Mouse (Mus musculus) hindbrain, embryonic 15.5 days (tissue): ENCODE results near the gene Lmna. TPM values are rescaled to one million over a fixed set of nuclear protein-coding genes. Genes with fewer than 3 reads are reported as not detected.

Experiments used
- ATAC-seq: fragments of 200-750 bp; cut with Nextera tagmentation; 2 replicates; pipeline ENCODE4 v1.8.0; 2017; ENCODE audit warnings: low read depth, moderate number of reproducible peaks, moderate TSS enrichment; ENCODE audit not compliant: low FRiP score
- H3K27ac ChIP-seq: fragments of 300-500 bp; sonication (generic); replicated peaks from 2 replicates; pipeline ENCODE4 v1.5.1; 2015; ENCODE audit warnings: mild to moderate bottlenecking, inconsistent platforms
- H3K27me3 ChIP-seq: fragments of 300-500 bp; sonication (generic); 2 replicates; pipeline ENCODE4 v1.6.1; 2015; ENCODE audit warnings: control low read depth, inconsistent platforms
- H3K36me3 ChIP-seq: fragments of 300-500 bp; sonication (generic); 2 replicates; pipeline ENCODE4 v1.6.1; 2015; ENCODE audit warnings: control low read depth, inconsistent platforms
- H3K4me1 ChIP-seq: fragments of 300-500 bp; sonication (generic); replicated peaks from 2 replicates; pipeline ENCODE4 v1.6.1; 2015; ENCODE audit warnings: control low read depth, inconsistent platforms
- H3K4me2 ChIP-seq: fragments of 300-500 bp; sonication (generic); 2 replicates; pipeline ENCODE4 v1.6.1; 2015; ENCODE audit warnings: moderate library complexity, mild to moderate bottlenecking, inconsistent platforms
- H3K4me3 ChIP-seq: fragments of 300-500 bp; sonication (generic); 2 replicates; pipeline ENCODE4 v1.5.1; 2015; ENCODE audit warnings: mild to moderate bottlenecking, inconsistent platforms
- H3K9ac ChIP-seq: fragments of 300-500 bp; sonication (generic); 2 replicates; pipeline ENCODE4 v1.6.1; 2015; ENCODE audit warnings: inconsistent platforms
- H3K9me3 ChIP-seq: fragments of 300-500 bp; sonication (generic); 2 replicates; pipeline ENCODE4 v1.6.1; 2016; ENCODE audit warnings: control low read depth, inconsistent platforms
- WGBS: fragments of 180-500 bp; shearing (Covaris S2); methylation state at CpG from one replicate; pipeline ENCODE4 v1.1.7; 2015; 5-methylcytosine and 5-hydroxymethylcytosine counted together
- microRNA counts: library from miRNA; unstranded; fragments of <30 nt; microRNA quantifications from one replicate; lab custom pipeline; 2016
- microRNA-seq: library from miRNA; unstranded; fragments of <30 nt; microRNA quantifications from one replicate; pipeline ENCODE4, GENCODE M21; 2016
- polyA plus RNA-seq: library from polyadenylated mRNA; unstranded; fragments of >200 nt; fragmentation: Nextera tagmentation; extraction: Ambion mirVana; gene quantifications from 2 replicates; pipeline ENCODE4 v1.2.1, GENCODE M21; 2015

Gene Lmna
- polyA plus RNA-seq, 1 experiment from 2014 or later: 52.2 TPM

DNA sequence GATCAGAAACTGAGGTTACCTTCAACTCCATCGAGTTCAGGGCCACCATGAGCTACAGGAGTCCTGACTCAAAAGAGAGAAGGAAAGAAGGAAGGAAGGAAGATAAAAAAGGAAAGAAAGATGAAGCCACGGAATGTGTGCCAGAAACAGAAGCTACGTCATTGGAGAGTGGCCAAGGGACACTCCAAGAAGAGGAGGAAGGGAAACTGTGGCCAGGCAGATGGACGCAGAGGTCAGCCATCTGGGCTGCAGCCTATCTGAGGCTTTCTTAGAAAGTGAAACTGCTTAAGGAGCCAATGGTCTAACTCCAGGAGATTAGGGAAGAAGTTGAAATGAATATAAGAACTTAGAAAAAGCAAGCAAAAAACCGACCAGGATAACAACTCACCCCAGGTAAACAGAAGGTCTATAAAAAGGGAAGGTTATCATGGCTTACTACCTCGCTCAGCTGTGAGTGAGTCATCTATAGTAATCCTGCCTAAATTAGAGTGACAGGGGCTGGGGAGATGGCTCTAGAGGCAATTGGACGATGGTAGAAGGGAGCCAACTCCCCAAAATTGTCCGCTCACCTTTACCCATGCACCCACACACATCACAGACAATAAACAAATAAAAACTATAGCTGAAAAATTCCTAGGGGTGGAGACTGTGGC, 63.2 kb downstream of the Lmna start:
- H3K27ac ChIP-seq: no peak overlapping the region
- 76% methylated on average over 8 of the region's 8 CpGs for WGBS
- no peaks in the 10 kb centered on the region for H3K27me3 ChIP-seq
- H3K4me1 ChIP-seq: no peaks in the 10 kb centered on the region; the same call in 1 of the 2 replicates
- H3K9me3 ChIP-seq: no peaks in the 10 kb centered on the region
- no peak for ATAC-seq
- no peak overlapping the region for H3K4me2 ChIP-seq
- no peak overlapping the region for H3K9ac ChIP-seq
- H3K36me3 ChIP-seq: peaks cover 12% of the 10 kb centered on the region
- no peak overlapping the region for H3K4me3 ChIP-seq

DNA sequence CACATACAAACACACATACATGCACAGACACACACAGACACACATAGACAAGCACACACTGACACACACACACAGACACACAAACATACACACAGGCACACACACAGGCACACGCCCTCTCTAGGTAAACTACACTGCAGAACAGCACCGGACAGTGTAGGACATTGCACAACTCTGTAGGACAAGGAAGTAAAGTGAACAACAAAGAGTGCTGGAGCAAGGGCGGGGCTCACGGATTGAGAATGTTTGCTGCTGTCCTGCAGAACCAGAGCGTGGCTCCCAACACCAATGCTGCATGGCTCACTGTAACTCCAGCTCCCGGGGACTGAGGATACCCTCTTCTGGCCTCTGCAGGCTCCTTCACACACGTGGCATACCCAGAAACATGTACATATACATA, 66.9 kb downstream of the Lmna start:
- ATAC-seq: no peak
- H3K4me2 ChIP-seq: no peak overlapping the region
- peaks cover 18% of the 10 kb centered on the region for H3K36me3 ChIP-seq
- H3K9me3 ChIP-seq: no peaks in the 10 kb centered on the region
- H3K9ac ChIP-seq: no peak overlapping the region
- WGBS: 74% methylated on average over 7 of the region's 7 CpGs
- 0 out of 2 replicates have a peak, but pooled peaks cover 6% of the 10 kb centered on the region for H3K4me1 ChIP-seq
- H3K27me3 ChIP-seq: no peaks in the 10 kb centered on the region
- no peak overlapping the region for H3K27ac ChIP-seq
- no peak overlapping the region for H3K4me3 ChIP-seq

DNA sequence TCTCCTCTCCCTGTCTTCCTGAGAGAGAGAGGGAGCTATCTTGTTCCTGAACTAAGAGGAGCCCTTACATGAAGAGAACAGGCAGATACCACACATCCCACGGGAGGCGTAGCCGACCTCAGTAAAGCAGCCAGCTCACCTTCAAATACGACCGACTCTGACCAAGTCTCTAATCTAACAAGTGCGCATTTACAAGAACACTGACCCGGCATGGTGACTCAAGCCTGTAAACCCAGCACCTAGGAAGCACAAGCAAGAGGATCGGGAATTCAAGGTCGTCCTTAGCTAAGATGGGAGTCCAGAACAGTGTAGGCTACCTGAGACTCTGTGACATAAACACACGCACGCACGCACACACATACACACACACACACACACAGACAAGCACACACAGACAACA, 67.3 kb downstream of the Lmna start:
- H3K36me3 ChIP-seq: peaks cover 22% of the 10 kb centered on the region

DNA sequence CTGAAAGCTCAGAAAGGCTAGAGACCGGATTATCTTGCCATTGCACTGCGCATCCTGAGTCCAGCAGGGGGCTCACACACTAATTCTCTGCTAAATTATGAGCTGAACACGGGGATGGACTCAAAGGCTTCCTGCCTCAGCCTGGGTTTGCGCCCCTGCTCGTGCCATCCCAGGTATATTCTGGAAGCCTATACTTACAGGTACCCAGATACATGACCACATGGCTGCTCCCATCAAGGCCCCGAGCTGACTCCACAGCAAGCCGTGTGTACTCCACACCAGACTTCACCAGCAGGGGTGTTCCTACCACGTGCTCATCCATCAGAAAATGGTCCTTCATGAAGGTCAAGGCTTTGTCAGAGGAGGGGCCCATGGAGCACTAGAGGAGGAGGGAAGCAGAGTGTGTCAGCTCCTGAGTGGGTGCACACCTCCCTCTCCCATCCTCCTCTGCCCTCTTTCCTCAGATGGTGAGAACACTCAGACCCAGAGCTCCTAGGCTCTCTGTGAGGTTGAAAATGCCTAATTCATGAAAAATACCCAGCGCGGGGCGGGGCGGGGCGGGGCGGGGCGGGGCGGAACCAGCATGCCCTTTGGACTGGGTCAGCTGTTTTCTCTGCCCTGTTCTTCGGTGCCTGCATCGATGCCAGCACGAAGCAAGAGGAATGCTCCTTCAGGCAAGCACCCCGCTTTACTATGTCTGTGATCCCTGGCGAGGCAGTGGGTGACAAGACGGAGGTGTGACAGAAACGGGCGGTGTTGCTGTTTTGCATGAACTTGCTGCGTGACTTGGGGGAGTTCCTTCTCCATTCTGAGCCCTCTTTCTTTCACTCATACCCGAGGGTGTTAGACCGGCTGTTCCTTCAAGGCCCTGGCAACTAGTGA, 69.0 kb downstream of the Lmna start:
- no peak overlapping the region for H3K27ac ChIP-seq

More for the DNA sequence above, 67.3 kb downstream of the Lmna start:
- Histone ChIP-seq H3K4me2 (no peak overlapping the region), H3K27ac (no peak overlapping the region), H3K27me3 (no peaks in the 10 kb centered on the region), H3K9me3 (no peaks in the 10 kb centered on the region), H3K4me1 (0 out of 2 replicates have a peak, but pooled peaks cover 6% of the 10 kb centered on the region), H3K4me3 (no peak overlapping the region), H3K9ac (no peak overlapping the region)
- ATAC-seq: no peak
- 83% methylated on average over 12 of the region's 12 CpGs for WGBS

DNA sequence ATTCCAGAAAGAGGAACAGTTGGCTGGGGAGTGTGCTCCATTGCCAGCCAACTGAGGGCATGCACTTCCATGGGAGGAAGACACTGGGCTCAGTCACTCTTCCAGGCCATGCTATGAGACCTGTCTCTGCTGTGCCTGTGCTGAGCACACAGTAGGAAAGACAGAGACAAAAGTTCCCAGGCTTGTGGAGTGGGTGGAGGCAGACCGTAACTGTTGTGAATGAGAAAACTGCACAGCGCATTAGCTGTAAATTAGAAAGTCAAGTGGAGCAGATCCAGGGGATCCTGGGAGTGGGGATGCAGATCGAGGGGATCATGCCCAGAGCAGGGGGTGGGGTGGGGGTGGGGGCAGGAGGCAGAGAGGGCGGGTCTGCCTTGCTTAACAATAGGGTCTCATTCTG, 70.2 kb downstream of the Lmna start:
- ATAC-seq: no peak
- peaks cover 27% of the 10 kb centered on the region for H3K36me3 ChIP-seq
- no peak overlapping the region for H3K4me2 ChIP-seq
- H3K27ac ChIP-seq: no peak overlapping the region
- WGBS: 36% methylated on average over 4 of the region's 4 CpGs
- H3K9me3 ChIP-seq: no peaks in the 10 kb centered on the region
- H3K27me3 ChIP-seq: no peaks in the 10 kb centered on the region
- 0 out of 2 replicates have a peak, but pooled peaks cover 6% of the 10 kb centered on the region for H3K4me1 ChIP-seq
- no peak overlapping the region for H3K9ac ChIP-seq
- H3K4me3 ChIP-seq: no peak overlapping the region

More for the DNA sequence above, 69.0 kb downstream of the Lmna start:
- Histone ChIP-seq H3K4me2 (peak overlapping the region; percentile 26), H3K9me3 (no peaks in the 10 kb centered on the region), H3K36me3 (peaks cover 27% of the 10 kb centered on the region), H3K4me1 (0 out of 2 replicates have a peak, but pooled peaks cover 6% of the 10 kb centered on the region), H3K4me3 (no peak overlapping the region), H3K9ac (no peak overlapping the region), H3K27me3 (no peaks in the 10 kb centered on the region)
- WGBS: 24% methylated on average over 27 of the region's 27 CpGs
- ATAC-seq: no peak; the same call in 1 of the 2 replicates

DNA sequence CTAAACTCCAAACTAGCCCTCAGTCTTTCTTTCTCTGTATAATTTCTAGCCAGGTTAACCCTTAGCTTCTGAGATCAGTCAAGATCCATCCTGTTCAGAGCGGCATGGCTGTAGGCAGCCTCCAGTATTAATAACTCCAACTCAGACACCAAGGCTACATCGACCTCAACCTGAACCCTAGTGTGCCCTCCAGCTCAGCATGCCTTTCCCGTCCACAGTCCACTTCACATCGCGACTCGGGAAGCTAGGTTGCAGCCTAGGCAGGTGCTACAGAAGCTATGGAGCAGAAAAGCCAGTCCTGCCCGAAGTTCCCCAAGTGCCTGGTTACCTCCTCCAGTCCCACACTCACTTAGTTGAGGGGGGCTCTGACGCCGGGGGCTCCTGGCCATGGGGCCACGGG, 72.3 kb downstream of the Lmna start:
- Histone ChIP-seq H3K27me3 (no peaks in the 10 kb centered on the region), H3K4me1 (0 out of 2 replicates have a peak, but pooled peaks cover 6% of the 10 kb centered on the region), H3K4me3 (no peak overlapping the region), H3K9me3 (no peaks in the 10 kb centered on the region), H3K4me2 (peak overlapping the region; percentile 41), H3K9ac (no peak overlapping the region), H3K27ac (no peak overlapping the region), H3K36me3 (peaks cover 21% of the 10 kb centered on the region)
- no peak for ATAC-seq
- 85% methylated on average over 10 of the region's 10 CpGs for WGBS

DNA sequence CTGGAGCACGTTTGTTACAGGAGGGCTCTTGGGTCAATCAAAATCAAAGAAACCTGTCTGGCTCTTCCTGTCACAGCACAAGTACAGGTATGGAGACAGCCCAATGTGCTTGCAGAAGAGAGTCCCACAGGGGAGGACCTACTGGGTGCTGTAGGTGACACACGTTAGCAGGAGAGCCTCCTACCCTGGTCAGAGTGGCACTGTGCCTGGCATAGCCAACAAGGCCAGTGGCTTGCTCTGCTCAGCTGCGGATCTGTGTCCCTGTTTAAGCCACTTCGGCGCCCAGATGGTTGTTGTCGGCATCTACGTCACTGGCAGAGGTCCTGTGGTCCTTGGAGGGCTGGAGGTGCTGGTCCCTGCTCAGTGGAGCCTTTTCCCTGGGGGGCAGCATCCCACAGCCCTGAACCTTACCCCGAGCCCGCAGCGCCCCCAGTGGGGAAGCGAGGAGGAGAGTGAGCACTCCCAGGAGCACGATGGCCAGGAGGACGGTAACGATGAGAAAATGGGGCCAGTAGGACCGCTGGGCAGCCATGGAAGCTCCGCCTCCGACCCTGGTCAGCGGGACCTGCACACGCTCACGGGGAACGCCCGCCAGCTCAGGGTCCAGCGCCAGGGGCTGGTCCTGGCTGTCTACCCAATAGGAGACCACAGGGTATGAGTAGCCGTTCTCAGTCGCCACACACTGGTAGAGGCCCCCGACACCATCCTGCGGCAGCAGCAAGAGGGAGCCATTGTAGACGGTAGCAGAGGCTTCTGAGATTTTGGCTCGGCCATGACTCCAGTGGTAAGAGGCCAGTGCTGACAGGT, 73.2 kb downstream of the Lmna start:
- 0 out of 2 replicates have a peak, but pooled peaks cover 6% of the 10 kb centered on the region for H3K4me1 ChIP-seq
- no peaks in the 10 kb centered on the region for H3K9me3 ChIP-seq
- no peak overlapping the region for H3K27ac ChIP-seq
- peak overlapping the region; percentile 41 for H3K4me2 ChIP-seq
- H3K4me3 ChIP-seq: peak overlapping the region; percentile 11
- H3K36me3 ChIP-seq: peaks cover 21% of the 10 kb centered on the region
- ATAC-seq: peak; percentile 73
- H3K9ac ChIP-seq: no peak overlapping the region
- H3K27me3 ChIP-seq: no peaks in the 10 kb centered on the region
- 11% methylated on average over 29 of the region's 29 CpGs for WGBS

DNA sequence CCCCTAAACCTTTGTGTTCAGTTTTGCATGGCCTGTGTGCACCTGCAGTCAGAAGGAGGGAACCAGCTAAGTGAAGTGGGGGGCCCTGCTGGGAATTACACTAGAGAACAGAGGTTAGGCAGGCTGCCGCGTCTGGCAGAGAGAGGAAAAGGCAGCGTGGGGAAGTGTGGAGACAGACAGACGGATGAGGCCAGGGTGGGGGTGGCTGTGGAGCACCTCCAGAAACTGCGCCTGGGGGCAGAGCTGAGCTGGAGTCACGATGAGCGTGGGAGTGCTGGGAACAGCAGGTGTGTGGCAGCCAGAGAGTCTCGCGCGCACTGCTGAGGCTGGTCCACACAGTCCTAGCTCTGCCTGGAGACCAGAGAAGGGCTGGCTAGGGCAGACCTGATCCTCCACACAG, 74.2 kb downstream of the Lmna start:
- H3K36me3 ChIP-seq: peaks cover 21% of the 10 kb centered on the region
- no peak overlapping the region for H3K4me3 ChIP-seq
- 62% methylated on average over 10 of the region's 10 CpGs for WGBS
- H3K9me3 ChIP-seq: no peaks in the 10 kb centered on the region
- no peak for ATAC-seq
- H3K9ac ChIP-seq: no peak overlapping the region
- H3K27ac ChIP-seq: no peak overlapping the region
- H3K4me1 ChIP-seq: 0 out of 2 replicates have a peak, but pooled peaks cover under 1% of the 10 kb centered on the region
- H3K4me2 ChIP-seq: no peak overlapping the region
- no peaks in the 10 kb centered on the region for H3K27me3 ChIP-seq

MicroRNAs encoded within 50 kb of the gene (microRNA counts, 519-probe panel; counts per million panel counts)
- not detected for microRNA mmu-miR-1905 (lab: Ali Mortazavi, UCI)

Small RNA genes within 50 kb of the gene (microRNA-seq; reads per million reads assigned to microRNA genes)
- gene Mir1905: not detected
- not detected for gene Mir7011

Other genes with a start within 250 kb of the Lmna start
- gene Gm38392, start 222.7 kb downstream of the Lmna start, polyA plus RNA-seq: 0.35 TPM in 1 of 2 replicates, not detected in the other
- 9.5 and 12.2 TPM in 2 replicates for gene Tsacc, start 213.0 kb downstream of the Lmna start, polyA plus RNA-seq
- 446 and 451 TPM in 2 replicates for gene Cct3, start 212.8 kb downstream of the Lmna start, polyA plus RNA-seq
- 119 and 125 TPM in 2 replicates for gene Glmp, start 184.9 kb downstream of the Lmna start, polyA plus RNA-seq
- 1.2 and 1.7 TPM in 2 replicates for gene Tmem79, start 173.8 kb downstream of the Lmna start, polyA plus RNA-seq
- gene Smg5, start 173.7 kb downstream of the Lmna start, polyA plus RNA-seq: 62.5 and 64.0 TPM in 2 replicates
- 1.9 and 2.3 TPM in 2 replicates for gene Paqr6, start 145.4 kb downstream of the Lmna start, polyA plus RNA-seq
- not detected in 2 replicates for gene Bglap3, start 137.2 kb downstream of the Lmna start, polyA plus RNA-seq
- gene Bglap2, start 131.3 kb downstream of the Lmna start, polyA plus RNA-seq: not detected in 2 replicates
- gene Bglap, start 125.5 kb downstream of the Lmna start, polyA plus RNA-seq: not detected in 2 replicates
- gene Pmf1, start 99.6 kb downstream of the Lmna start, polyA plus RNA-seq: 28.8 and 35.4 TPM in 2 replicates
- gene Slc25a44, start 84.8 kb downstream of the Lmna start, polyA plus RNA-seq: 34.7 and 40.4 TPM in 2 replicates
- 30.4 and 30.5 TPM in 2 replicates for gene Sema4a, start 48.8 kb downstream of the Lmna start, polyA plus RNA-seq
- 26.4 and 28.6 TPM in 2 replicates for gene Mex3a, start 22.4 kb upstream of the Lmna start, polyA plus RNA-seq
- gene Rab25, start 38.3 kb upstream of the Lmna start, polyA plus RNA-seq: 0.23 TPM in 1 of 2 replicates, not detected in the other
- 201 and 205 TPM in 2 replicates for gene Lamtor2, start 43.1 kb upstream of the Lmna start, polyA plus RNA-seq
- gene Ubqln4, start 43.8 kb upstream of the Lmna start, polyA plus RNA-seq: 43.6 and 47.7 TPM in 2 replicates
- 146 and 149 TPM in 2 replicates for gene Ssr2, start 65.9 kb upstream of the Lmna start, polyA plus RNA-seq
- gene Arhgef2, start 96.0 kb upstream of the Lmna start, polyA plus RNA-seq: 121 and 129 TPM in 2 replicates
- gene Rxfp4, start 143.2 kb upstream of the Lmna start, polyA plus RNA-seq: not detected in 2 replicates
- gene Khdc4, start 175.8 kb upstream of the Lmna start, polyA plus RNA-seq: 84.5 and 88.5 TPM in 2 replicates
- 64.4 and 66.8 TPM in 2 replicates for gene Rit1, start 206.9 kb upstream of the Lmna start, polyA plus RNA-seq